Mouse (Mus musculus) ES-E14 (cell line): ENCODE results near the gene Ccnd1.

Experiments
- HCFC1 ChIP-seq: IDR thresholded peaks from 2 replicates; pipeline ENCODE4 v1.6.1; 2012; ENCODE audit warnings: low read length, inconsistent platforms, borderline replicate concordance; ENCODE audit not compliant: insufficient read depth
- MAFK ChIP-seq: IDR thresholded peaks from 2 replicates; pipeline ENCODE4 v1.6.1; 2014; ENCODE audit warnings: mild to moderate bottlenecking, low read depth, low read length, inconsistent platforms; ENCODE audit not compliant: insufficient read depth
- ZNF384 ChIP-seq: IDR thresholded peaks from 2 replicates; pipeline ENCODE4 v1.6.1; 2012; ENCODE audit warnings: low read depth, low read length, inconsistent platforms

DNA sequence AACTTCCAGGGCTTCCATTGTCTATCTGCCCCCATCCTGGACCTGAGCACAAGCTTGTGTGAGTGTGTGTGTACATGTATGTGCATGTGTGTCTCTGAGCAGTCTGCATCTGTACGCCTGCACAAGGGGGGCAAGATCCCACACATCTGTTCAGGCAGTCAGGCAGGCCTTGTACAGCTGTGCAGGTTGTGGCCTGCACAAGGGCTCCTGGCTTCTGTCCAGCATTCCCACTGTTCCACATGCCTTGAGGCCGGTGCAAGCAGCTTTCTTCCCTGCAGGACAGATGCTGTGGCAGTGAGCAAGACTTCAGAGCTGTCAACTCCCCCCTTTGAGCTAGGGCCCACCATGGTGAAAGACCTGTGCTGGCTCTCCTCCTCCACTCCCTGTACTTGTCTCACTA lies 56.6 kb downstream of the Ccnd1 start:
- TF ChIP-seq ZNF384: no peak
- no peak for TF ChIP-seq MAFK
- TF ChIP-seq HCFC1: no peak
